Mouse (Mus musculus): ENCODE measurements around the gene Slc7a10. TPM values are rescaled to one million over a fixed set of nuclear protein-coding genes. Genes with fewer than 3 reads are reported as not detected.
A peak's percentile ranks its signal among the peaks of the same experiment; 100 is the strongest.
"Not testable (repeated sequence)": the region's sequence is repeated elsewhere in the genome, so short reads cannot be mapped to it uniquely, and the experiment has no call there.

Gene Slc7a10
- total RNA-seq, 1 experiment from 2014 or later = not detected

DNA sequence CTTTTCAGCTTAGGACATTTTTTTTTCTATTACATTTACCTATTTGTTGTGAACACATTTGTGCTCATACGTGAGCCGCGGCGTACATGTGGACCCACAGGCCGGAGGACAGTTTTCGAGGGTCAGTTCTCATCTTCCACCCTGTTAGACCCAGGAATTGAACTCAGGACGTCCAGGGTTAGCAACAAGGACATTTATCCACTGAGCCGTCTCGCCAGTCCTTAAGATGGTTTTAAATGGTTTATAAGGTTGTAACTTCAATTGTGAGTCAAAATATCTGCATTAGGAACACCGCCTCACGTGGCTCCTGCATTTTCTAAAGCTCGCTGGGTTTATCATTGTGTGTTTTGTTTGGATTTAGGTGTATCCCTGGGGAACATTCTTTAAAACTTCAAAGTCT, 47.7 kb downstream of the Slc7a10 start:
- ATAC-seq (replicated peaks; ENCODE audit: low read depth, poor library complexity, severe bottlenecking) = no peak

DNA sequence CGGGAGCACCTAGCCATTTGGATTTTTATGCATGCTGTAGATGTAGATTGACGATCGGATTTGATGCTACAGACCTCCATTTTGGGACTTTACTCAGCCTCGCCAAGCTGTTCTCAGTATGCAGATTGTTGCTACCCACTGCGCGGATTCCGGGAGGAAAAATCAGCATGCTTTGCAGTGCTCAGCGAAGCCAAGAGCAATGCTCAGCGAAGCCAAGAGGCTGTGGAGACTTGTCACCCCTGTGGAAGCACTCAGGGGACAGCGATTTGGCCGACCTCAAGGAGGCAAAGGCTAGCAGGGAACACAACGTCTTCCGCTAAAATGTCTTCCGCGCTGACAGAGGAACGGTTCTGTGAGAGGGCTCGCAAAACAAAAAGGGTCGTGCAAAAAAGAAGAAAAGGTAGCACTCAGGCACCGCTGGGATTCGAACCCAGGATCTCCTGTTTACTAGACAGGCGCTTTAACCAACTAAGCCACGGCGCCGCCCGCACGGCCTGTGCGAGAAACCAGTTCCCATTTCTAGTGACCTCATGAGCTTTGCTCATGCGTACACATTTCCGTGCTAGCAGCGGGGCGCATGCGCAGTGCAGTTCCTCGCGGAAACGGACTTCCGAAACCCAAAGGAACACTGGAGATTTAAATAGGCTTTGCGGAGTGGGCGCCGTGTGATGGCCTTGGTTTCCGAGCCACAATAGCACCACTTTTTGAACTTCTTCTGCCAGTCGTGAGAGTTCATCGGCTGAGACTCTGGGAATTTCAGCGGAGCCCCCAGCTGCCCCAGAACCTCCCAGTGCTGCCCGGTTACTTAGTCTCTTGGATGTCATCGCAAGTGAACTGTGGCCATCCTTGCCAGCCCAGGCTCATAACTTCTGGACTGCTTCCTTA, 48.4 kb downstream of the Slc7a10 start:
- peak; percentile 86 for ATAC-seq (replicated peaks; ENCODE audit: low read depth, poor library complexity, severe bottlenecking)

DNA sequence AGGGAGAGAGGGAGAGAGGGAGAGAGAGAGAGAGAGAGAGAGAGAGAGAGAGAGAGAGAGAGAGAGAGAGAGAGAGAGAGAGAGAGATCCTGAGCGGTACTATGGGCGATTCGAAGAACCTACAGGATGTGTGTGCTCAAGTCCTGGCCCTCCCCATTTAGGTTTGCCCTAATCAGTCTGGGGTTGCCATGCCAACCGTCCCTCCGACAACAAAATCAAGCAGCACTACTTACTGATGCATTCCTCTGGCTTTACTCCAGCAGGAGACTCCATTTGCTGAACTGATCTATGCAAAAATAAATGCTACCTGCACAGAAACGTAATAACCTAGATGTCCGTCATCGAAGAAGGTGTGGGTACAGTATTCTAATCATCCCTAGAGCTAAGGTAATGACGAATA, 49.1 kb downstream of the Slc7a10 start:
- ATAC-seq (replicated peaks; ENCODE audit: low read depth, poor library complexity, severe bottlenecking) = peak; percentile 58

DNA sequence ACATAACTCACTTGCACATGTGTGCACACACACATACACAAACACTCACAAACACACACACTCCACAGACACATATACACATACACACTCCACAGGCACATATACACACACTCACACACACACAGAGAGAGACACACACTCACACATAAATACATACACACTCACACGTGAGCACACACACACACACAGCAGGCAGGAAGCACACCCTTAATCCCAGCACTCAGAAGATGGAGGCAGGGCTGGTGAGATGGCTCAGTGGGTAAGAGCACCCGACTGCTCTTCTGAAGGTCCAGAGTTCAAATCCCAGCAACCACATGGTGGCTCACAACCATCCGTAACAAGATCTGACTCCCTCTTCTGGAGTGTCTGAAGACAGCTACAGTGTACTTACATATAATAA, 51.8 kb downstream of the Slc7a10 start:
- not testable (repeated sequence) for ATAC-seq (replicated peaks; ENCODE audit: low read depth, poor library complexity, severe bottlenecking)

Other genes starting within 250 kb of the Slc7a10 start
- 29.8 and 33.7 TPM in 2 replicates for gene Cebpg, start 129.8 kb upstream of the Slc7a10 start, total RNA-seq (2017)
- 14.3 and 19.7 TPM in 2 replicates for gene Cebpa, start 67.1 kb upstream of the Slc7a10 start, total RNA-seq (2017)
- gene Lrp3, start 29.1 kb downstream of the Slc7a10 start, total RNA-seq (2017) = 0.14 TPM in 1 of 2 replicates, not detected in the other
- 16.6 and 19.0 TPM in 2 replicates for gene Gpatch1, start 132.1 kb downstream of the Slc7a10 start, total RNA-seq (2017)
- 0.46 TPM in 1 of 2 replicates, not detected in the other for gene Rhpn2, start 147.8 kb downstream of the Slc7a10 start, total RNA-seq (2017)
- 12.1 and 12.5 TPM in 2 replicates for gene Faap24, start 210.5 kb downstream of the Slc7a10 start, total RNA-seq (2017)
- gene Cep89, start 210.7 kb downstream of the Slc7a10 start, total RNA-seq (2017) = 10.1 and 10.6 TPM in 2 replicates